In genomic region chr2:30134928-30135620, GRCm38 (mm10) we compare ENCODE assay signal across 1 mouse cellular context.
TF ChIP-seq lines count a peak whose summit lies in the region.

No protein-coding gene starts in this region.

TF ChIP-seq in MEL, 35 proteins besides CTCF, POLR2A, EP300 and RAD21 (continued from another document):
- no peak for TF ChIP-seq MEF2A (IDR thresholded peaks at IDR 0.05; ENCODE audit: extremely low read depth, insufficient replicate concordance, low read depth, low read length, poor library complexity, severe bottlenecking)
- TF ChIP-seq ETS1 (IDR thresholded peaks at IDR 0.05; ENCODE audit: low read depth, low read length): 0 out of 2 replicates have a peak, but pooled peaks have one; percentile 8
- no peak for TF ChIP-seq NRF1 (IDR thresholded peaks at IDR 0.05; ENCODE audit: insufficient read depth, low read depth, low read length, poor library complexity, severe bottlenecking)
- TF ChIP-seq SMC3 (IDR thresholded peaks at IDR 0.05; ENCODE audit: low read depth, low read length): no peak
- TF ChIP-seq USF2 (IDR thresholded peaks at IDR 0.05; ENCODE audit: borderline replicate concordance in 1 of 2, insufficient read depth in 1 of 2, low read depth in 1 of 2, low read length in 2 of 2): no peak
- no peak for TF ChIP-seq MAFK (IDR thresholded peaks at IDR 0.05; ENCODE audit: borderline replicate concordance, low read depth, low read length)
- no peak for TF ChIP-seq UBTF (IDR thresholded peaks at IDR 0.05; ENCODE audit: borderline replicate concordance, insufficient read depth, low read depth, low read length)
- TF ChIP-seq MAX (IDR thresholded peaks at IDR 0.05; ENCODE audit: low read length): no peak
- no peak for TF ChIP-seq BHLHE40 (IDR thresholded peaks at IDR 0.05; ENCODE audit: borderline replicate concordance, low read depth, low read length)
